Mouse (Mus musculus) gastrocnemius, adult 18-20 months (tissue): ENCODE results near the gene Sh2d2a. TPM values are rescaled to one million over a fixed set of nuclear protein-coding genes. Genes with fewer than 3 reads are reported as not detected.

Source experiments
- total RNA-seq, 2 experiments: library from RNA; stranded (reverse); gene quantifications; 2 replicates each; pipeline ENCODE4 v1.2.3; 2021

Sh2d2a gene
- total RNA-seq, 2 experiments from 2014 or later: not detected

Other genes with a start within 250 kb of the Sh2d2a start
- gene Arhgef11, start 229.2 kb upstream of the Sh2d2a start, total RNA-seq: 10 to 100 TPM; 18.5 to 19.9 TPM
- not detected for gene Lrrc71, start 98.1 kb upstream of the Sh2d2a start, total RNA-seq
- gene Ntrk1, start 51.6 kb upstream of the Sh2d2a start, total RNA-seq: not detected
- not detected for gene Insrr, start 49.8 kb upstream of the Sh2d2a start, total RNA-seq
- 1 to 10 TPM; 6.3 to 6.4 TPM for gene Pear1, start 22.4 kb upstream of the Sh2d2a start, total RNA-seq
- 10 to 100 TPM; 48.3 to 55.2 TPM for gene Prcc, start 38.9 kb downstream of the Sh2d2a start, total RNA-seq
- 100 to 1,000 TPM; 219 to 232 TPM for gene Hdgf, start 59.6 kb downstream of the Sh2d2a start, total RNA-seq
- 10 to 100 TPM; 42.2 to 49.1 TPM for gene Mrpl24, start 72.8 kb downstream of the Sh2d2a start, total RNA-seq
- gene Isg20l2, start 83.6 kb downstream of the Sh2d2a start, total RNA-seq: 1 to 10 TPM; 6.3 to 8.1 TPM
- 1 to 10 TPM; 3.2 to 3.4 TPM for gene Rrnad1, start 84.0 kb downstream of the Sh2d2a start, total RNA-seq
- under 1 TPM in 1 of 2 experiments, not detected in 1; 0.57 TPM for gene Crabp2, start 101.9 kb downstream of the Sh2d2a start, total RNA-seq
- gene Nes, start 124.3 kb downstream of the Sh2d2a start, total RNA-seq: 10 to 100 TPM; 10.8 to 24.9 TPM
- gene Bcan, start 153.5 kb downstream of the Sh2d2a start, total RNA-seq: not detected
- not detected for gene Hapln2, start 180.8 kb downstream of the Sh2d2a start, total RNA-seq
- gene Gpatch4, start 196.4 kb downstream of the Sh2d2a start, total RNA-seq: 10 to 100 TPM; 20.3 to 20.4 TPM
- gene Naxe, start 211.7 kb downstream of the Sh2d2a start, total RNA-seq: 10 to 100 TPM; 49.1 to 52.6 TPM
- not detected for gene Ttc24, start 231.5 kb downstream of the Sh2d2a start, total RNA-seq
- under 1 TPM; 0.21 to 0.39 TPM for gene Iqgap3, start 235.2 kb downstream of the Sh2d2a start, total RNA-seq